Mouse (Mus musculus): Measurements from ENCODE around the gene Atp8b4.

GRCm38 (mm10) chr2:126441586-126441985 is 58.9 kb downstream of the Atp8b4 start:
- no peak for TF ChIP-seq CTCF (IDR thresholded peaks at IDR 0.05; ENCODE audit: low read depth)
- TF ChIP-seq EP300 (IDR thresholded peaks at IDR 0.05; ENCODE audit: low read depth) = no peak
